Mouse (Mus musculus) intestine, embryonic 14.5 days (tissue): Measurements from ENCODE around the gene Prph2. TPM values are rescaled to one million over a fixed set of nuclear protein-coding genes. Genes with fewer than 3 reads are reported as not detected.

Experiments used
- ATAC-seq: fragments of 200-750 bp; cut with Nextera tagmentation; replicated peaks from 2 replicates; pipeline ENCODE4 v1.8.0; 2017; ENCODE audit warnings: low read depth, moderate number of reproducible peaks, moderate TSS enrichment, moderate library complexity; ENCODE audit not compliant: low FRiP score, low TSS enrichment
- DNase-seq: peaks from one replicate; pipeline ENCODE4 v3.0.0-alpha.2; 2018; ENCODE audit warnings: low spot score
- H3K27ac ChIP-seq: fragments of 300-500 bp; sonication (generic); 2 replicates; pipeline ENCODE4 v1.5.1; 2014; ENCODE audit warnings: low read depth, mild to moderate bottlenecking, control low read depth
- H3K27me3 ChIP-seq: fragments of 300-500 bp; sonication (generic); replicated peaks from 2 replicates; pipeline ENCODE4 v1.6.1; 2014; ENCODE audit warnings: low read length, control low read depth; ENCODE audit not compliant: control insufficient read depth, insufficient read depth
- H3K36me3 ChIP-seq: fragments of 300-500 bp; sonication (generic); 2 replicates; pipeline ENCODE4 v1.6.1; 2014; ENCODE audit warnings: low read length, control low read depth; ENCODE audit not compliant: control insufficient read depth, insufficient read depth
- H3K4me1 ChIP-seq: fragments of 300-500 bp; sonication (generic); replicated peaks from 2 replicates; pipeline ENCODE4 v1.6.1; 2014; ENCODE audit warnings: low read length, control low read depth, mixed read lengths; ENCODE audit not compliant: control insufficient read depth, insufficient read depth
- H3K4me2 ChIP-seq: fragments of 300-500 bp; sonication (generic); 2 replicates; pipeline ENCODE4 v1.6.1; 2014; ENCODE audit warnings: low read length
- H3K4me3 ChIP-seq: fragments of 300-500 bp; sonication (generic); 2 replicates; pipeline ENCODE4 v1.5.1; 2014; ENCODE audit warnings: low read depth, low read length, control low read depth, mixed read lengths
- H3K9ac ChIP-seq: fragments of 300-500 bp; sonication (generic); 2 replicates; pipeline ENCODE4 v1.6.1; 2014; ENCODE audit warnings: mild to moderate bottlenecking, low read length
- H3K9me3 ChIP-seq: fragments of 300-500 bp; sonication (generic); 2 replicates; pipeline ENCODE4 v1.6.1; 2016; ENCODE audit warnings: low read length, control low read depth; ENCODE audit not compliant: control insufficient read depth
- WGBS: fragments of 180-500 bp; shearing (Covaris S2); extraction: QIAGEN DNeasy Blood & Tissue Kit; methylation state at CpG from one replicate; pipeline ENCODE4 v1.1.7; 2014; 5-methylcytosine and 5-hydroxymethylcytosine counted together
- polyA plus RNA-seq: library from polyadenylated mRNA; unstranded; fragments of >200 nt; fragmentation: Nextera tagmentation; extraction: Ambion mirVana; gene quantifications from 2 replicates; pipeline ENCODE4 v1.2.1, GENCODE M21; 2014

Gene Prph2
- polyA plus RNA-seq, 1 experiment from 2014 or later, result not detected

- WGBS, result 79% methylated on average over 3 of the region's 3 CpGs
- DNase-seq (no peak), ATAC-seq (no peak)
- Histone ChIP-seq H3K9me3 (no peaks in the 10 kb centered on the region), H3K9ac (no peak overlapping the region), H3K27me3 (no peaks in the 10 kb centered on the region), H3K4me2 (no peak overlapping the region), H3K36me3 (peaks cover 98% of the 10 kb centered on the region), H3K4me1 (no peaks in the 10 kb centered on the region), H3K27ac (no peak overlapping the region), H3K4me3 (no peak overlapping the region)
Observed at GRCm38 (mm10) chr17:46962153-46962552, 51.9 kb downstream of the Prph2 start.

GRCm38 (mm10) chr17:46963186-46963585 lies 52.9 kb downstream of the Prph2 start:
- WGBS, result 87% methylated on average over 13 of the region's 13 CpGs
- peaks cover 98% of the 10 kb centered on the region for H3K36me3 ChIP-seq

GRCm38 (mm10) chr17:46966892-46967291 lies 56.6 kb downstream of the Prph2 start:
- Histone ChIP-seq H3K4me3 (no peak overlapping the region), H3K27ac (no peak overlapping the region), H3K4me2 (no peak overlapping the region), H3K27me3 (no peaks in the 10 kb centered on the region), H3K9me3 (no peaks in the 10 kb centered on the region), H3K9ac (no peak overlapping the region), H3K36me3 (peaks cover 100% of the 10 kb centered on the region), H3K4me1 (no peaks in the 10 kb centered on the region)
- DNase-seq, result no peak
- no peak for ATAC-seq
- 84% methylated on average over 14 of the region's 14 CpGs for WGBS

More at GRCm38 (mm10) chr17:46963186-46963585, 52.9 kb downstream of the Prph2 start:
- Histone ChIP-seq H3K4me3 (no peak overlapping the region), H3K9me3 (no peaks in the 10 kb centered on the region), H3K4me1 (no peaks in the 10 kb centered on the region), H3K27me3 (no peaks in the 10 kb centered on the region), H3K9ac (no peak overlapping the region), H3K27ac (no peak overlapping the region), H3K4me2 (no peak overlapping the region)
- no peak for ATAC-seq
- DNase-seq, result no peak

DNA sequence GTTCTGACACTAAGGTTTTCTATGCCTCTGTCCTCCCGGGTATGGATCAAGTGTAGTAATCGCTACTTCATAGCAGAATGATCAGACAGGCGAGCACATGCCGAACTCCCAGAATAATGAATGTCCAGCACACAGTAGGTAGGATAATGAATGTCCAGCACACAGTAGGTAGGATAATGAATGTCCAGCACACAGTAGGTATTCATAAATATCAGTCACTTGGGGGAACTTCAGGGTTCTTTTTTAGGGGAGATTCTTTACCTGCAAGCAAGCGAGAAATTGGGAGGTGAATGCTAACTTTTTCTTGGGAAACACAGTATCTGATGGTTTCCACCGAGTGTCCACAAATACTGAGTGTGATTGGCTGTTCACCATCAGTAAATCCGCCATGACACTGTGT lies 62.3 kb downstream of the Prph2 start:
- no peak overlapping the region for H3K27ac ChIP-seq
- H3K27me3 ChIP-seq, result no peaks in the 10 kb centered on the region
- DNase-seq (no peak), ATAC-seq (no peak)
- H3K4me1 ChIP-seq, result no peaks in the 10 kb centered on the region
- H3K4me3 ChIP-seq, result no peak overlapping the region
- H3K36me3 ChIP-seq, result peaks cover 97% of the 10 kb centered on the region
- WGBS, result 88% methylated on average over 7 of the region's 7 CpGs
- H3K9ac ChIP-seq, result no peak overlapping the region
- H3K9me3 ChIP-seq, result no peaks in the 10 kb centered on the region
- H3K4me2 ChIP-seq, result no peak overlapping the region

Other genes with a start within 250 kb of the Prph2 start
- 49.1 and 57.7 TPM in 2 replicates for gene Rrp36, start 236.1 kb upstream of the Prph2 start, polyA plus RNA-seq
- 156 and 161 TPM in 2 replicates for gene Mea1, start 231.7 kb upstream of the Prph2 start, polyA plus RNA-seq
- 109 and 110 TPM in 2 replicates for gene Klhdc3, start 229.5 kb upstream of the Prph2 start, polyA plus RNA-seq
- 85.6 and 88.5 TPM in 2 replicates for gene Ppp2r5d, start 205.3 kb upstream of the Prph2 start, polyA plus RNA-seq
- 18.3 and 20.8 TPM in 2 replicates for gene Pex6, start 199.0 kb upstream of the Prph2 start, polyA plus RNA-seq
- gene Gnmt, start 181.3 kb upstream of the Prph2 start, polyA plus RNA-seq, result 0.23 and 1.5 TPM in 2 replicates
- 69.0 and 70.4 TPM in 2 replicates for gene Cnpy3, start 158.2 kb upstream of the Prph2 start, polyA plus RNA-seq
- 0.69 and 0.74 TPM in 2 replicates for gene Ptcra, start 146.7 kb upstream of the Prph2 start, polyA plus RNA-seq
- 87.5 and 89.9 TPM in 2 replicates for gene 2310039H08Rik, start 137.8 kb upstream of the Prph2 start, polyA plus RNA-seq
- 133 and 150 TPM in 2 replicates for gene Rpl7l1, start 127.8 kb upstream of the Prph2 start, polyA plus RNA-seq
- gene Bicral, start 52.0 kb upstream of the Prph2 start, polyA plus RNA-seq, result 5.5 and 6.6 TPM in 2 replicates
- 50.5 and 54.8 TPM in 2 replicates for gene Tbcc, start 19.8 kb upstream of the Prph2 start, polyA plus RNA-seq
- gene Ubr2, start 100.1 kb downstream of the Prph2 start, polyA plus RNA-seq, result 21.3 and 23.8 TPM in 2 replicates